Mouse (Mus musculus) embryonic fibroblast, embryonic 13.5 days (primary cell): ENCODE measurements around the gene Birc2. TPM values are rescaled to one million over a fixed set of nuclear protein-coding genes. Genes with fewer than 3 reads are reported as not detected.

ENCODE experiments used
- H3K27ac ChIP-seq: 2 replicates; pipeline ENCODE4 v1.5.1; 2012; ENCODE audit warnings: low read length, control low read depth, inconsistent platforms; ENCODE audit not compliant: insufficient read depth
- H3K4me1 ChIP-seq: 2 replicates; pipeline ENCODE4 v1.6.1; 2011; ENCODE audit warnings: low read length; ENCODE audit not compliant: control insufficient read depth, insufficient read depth
- H3K4me3 ChIP-seq: 2 replicates; pipeline ENCODE4 v1.5.1; 2011; ENCODE audit warnings: mild to moderate bottlenecking, control low read depth, low read length; ENCODE audit not compliant: insufficient read depth
- CTCF ChIP-seq: IDR thresholded peaks from 2 replicates; pipeline ENCODE4 v1.5.1; 2011; ENCODE audit warnings: mild to moderate bottlenecking, control low read depth, low read length, moderate library complexity, borderline replicate concordance; ENCODE audit not compliant: insufficient read depth
- POLR2A ChIP-seq: IDR thresholded peaks from 2 replicates; pipeline ENCODE4 v1.6.1; 2011; ENCODE audit warnings: low read depth, mild to moderate bottlenecking, control low read depth, low read length, moderate library complexity
- polyA plus RNA-seq: library from polyadenylated mRNA; stranded (reverse); fragments of >200 nt; gene quantifications from 2 replicates; pipeline ENCODE4 v1.2.4, GENCODE M21; 2011; ENCODE audit warnings: low read depth; ENCODE audit not compliant: missing spikeins, insufficient read length

Birc2 gene
- polyA plus RNA-seq, result 21.0 and 25.4 TPM in 2 replicates

DNA sequence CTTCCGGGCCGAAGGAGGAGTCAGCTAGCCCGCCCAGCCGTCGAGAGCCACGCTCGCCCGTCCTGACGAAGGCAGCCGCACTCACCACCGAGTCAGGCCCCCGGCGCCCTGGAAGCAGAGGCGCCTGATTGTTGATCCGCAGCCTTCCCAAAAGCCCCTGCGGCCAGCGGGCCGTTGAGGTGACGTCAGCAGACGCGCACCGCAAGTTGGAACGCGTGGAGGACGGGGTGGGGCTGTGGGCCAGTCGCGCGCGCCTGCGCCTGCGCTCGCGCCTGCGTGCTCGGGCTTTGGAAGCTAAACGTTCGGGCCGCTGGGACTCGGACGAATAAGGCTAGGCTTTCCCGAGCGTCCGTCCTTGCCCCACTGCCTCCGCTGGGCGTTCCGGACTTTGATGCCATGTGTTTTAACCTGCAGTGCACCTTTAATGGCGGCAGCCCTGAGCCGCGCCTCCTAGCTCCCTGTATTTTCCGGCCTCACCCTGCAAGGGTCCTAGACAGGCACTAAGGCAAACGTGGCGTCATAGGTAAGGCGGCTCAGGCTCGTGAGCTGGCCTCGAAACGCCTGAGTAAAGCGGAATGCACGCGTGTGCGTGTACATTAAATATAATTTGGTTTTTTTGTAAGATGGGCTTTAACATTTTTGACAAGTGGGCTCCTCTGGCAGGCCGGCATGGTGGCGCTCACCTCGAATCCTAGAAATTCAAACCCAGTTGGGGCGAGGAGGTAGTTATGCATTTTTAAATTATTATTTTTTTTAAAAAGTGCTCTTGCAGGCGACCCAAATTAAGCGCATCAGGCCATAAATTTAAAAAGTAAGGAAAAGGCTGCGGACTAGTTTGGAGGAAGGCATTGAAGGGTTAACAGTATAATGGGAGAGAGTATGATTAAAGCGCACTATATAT lies at the start of gene Birc2:
Gene Birc2 (minus strand): TSS at position 160 of the 901 bp plus-strand sequence.
- Histone ChIP-seq H3K27ac (peak within 1 kb of the TSS; percentile 96), H3K4me1 (peaks cover 3% of the 10 kb centered on the region; the same call in 1 of the 2 replicates), H3K4me3 (peak within 1 kb of the TSS; percentile 77)
- TF ChIP-seq POLR2A (peak; percentile 91), CTCF (no peak)

DNA sequence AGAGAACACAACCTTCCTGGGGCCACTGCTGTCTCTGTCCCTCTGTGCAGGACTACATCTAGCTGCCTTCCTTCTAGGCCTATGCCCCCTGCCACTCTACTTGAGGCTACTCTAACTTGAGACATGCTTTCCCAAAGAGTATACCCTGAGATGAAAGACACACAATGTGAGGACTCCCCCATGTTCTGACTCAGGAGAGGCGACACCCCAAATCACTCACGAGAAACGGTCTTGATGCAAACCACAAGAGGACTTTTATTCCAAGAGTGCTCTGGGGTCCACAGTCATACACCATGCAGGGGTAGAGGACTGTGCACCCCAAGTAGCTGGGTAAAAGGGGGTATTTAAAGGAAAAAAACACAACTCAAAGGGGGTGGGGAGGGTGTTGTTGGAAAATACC lies 47.5 kb upstream of the Birc2 start:
- no peak overlapping the region for H3K27ac ChIP-seq
- TF ChIP-seq POLR2A, result no peak
- TF ChIP-seq CTCF, result no peak
- H3K4me1 ChIP-seq, result no peaks in the 10 kb centered on the region
- H3K4me3 ChIP-seq, result no peak overlapping the region

DNA sequence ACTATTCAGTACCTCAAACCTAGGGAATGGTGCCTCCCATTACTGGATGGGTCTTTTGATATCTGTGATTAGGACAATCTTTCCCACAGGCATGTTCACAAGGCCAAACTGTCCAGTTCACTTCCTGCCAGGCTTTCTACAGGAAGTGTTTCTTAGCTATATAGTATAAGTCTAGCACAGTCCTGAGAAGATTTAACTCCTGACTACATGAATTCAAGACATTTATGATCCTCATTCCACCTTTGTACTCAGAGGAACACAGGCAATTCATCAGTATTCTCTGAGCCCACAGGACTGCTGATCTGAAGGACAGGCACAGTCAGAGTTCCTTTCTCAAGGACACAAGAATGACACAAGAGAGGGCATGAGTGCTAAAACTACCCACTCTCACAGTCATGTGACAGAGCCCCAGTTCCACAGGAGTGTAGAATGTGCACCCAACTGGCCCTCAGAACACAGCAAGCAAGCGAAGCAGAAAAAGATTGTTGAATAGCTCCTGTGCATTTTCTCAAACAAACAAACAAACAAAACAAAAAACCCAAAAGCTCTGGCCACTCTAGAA lies 45.5 kb upstream of the Birc2 start:
- TF ChIP-seq POLR2A (no peak), CTCF (no peak)

DNA sequence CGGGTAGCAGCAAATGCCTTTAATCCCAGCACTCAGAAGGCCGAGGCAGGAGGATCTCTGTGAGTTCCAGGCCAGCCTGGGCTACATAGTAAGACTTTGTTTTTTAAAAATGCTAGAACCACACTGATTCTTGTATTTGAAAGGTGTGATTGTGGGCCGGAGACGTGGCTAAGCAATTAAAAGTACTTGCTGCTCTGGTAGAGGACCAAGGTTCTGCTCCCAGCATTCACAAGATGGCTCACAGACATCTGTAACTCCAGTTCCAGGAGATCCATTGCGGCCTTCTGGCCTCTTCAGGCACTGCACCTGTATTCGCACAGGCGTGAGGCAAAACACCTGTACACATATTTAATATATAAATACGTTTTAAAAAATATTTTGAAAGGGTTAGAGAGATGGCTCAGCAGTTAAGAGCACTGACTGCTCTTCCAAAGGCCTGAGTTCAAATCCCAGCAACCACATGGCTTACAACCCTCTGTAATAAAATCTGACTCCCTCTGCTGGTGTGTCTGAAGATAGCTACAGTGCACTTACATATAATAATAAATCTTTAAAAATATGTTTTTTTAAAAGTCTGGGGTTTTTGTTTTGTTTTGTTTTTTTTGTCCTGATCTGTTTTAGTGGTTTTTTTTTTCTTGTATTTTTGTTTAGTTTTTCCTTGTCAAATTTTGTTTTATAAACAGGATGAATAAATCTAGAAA lies 36.8 kb upstream of the Birc2 start:
- TF ChIP-seq CTCF (no peak), POLR2A (no peak)
- H3K4me3 ChIP-seq, result no peak overlapping the region
- no peaks in the 10 kb centered on the region; the same call in 1 of the 2 replicates for H3K4me1 ChIP-seq
- peak overlapping the region; percentile 12; the same call in 1 of the 2 replicates for H3K27ac ChIP-seq

More for the DNA sequence above, 45.5 kb upstream of the Birc2 start:
- H3K27ac ChIP-seq, result no peak overlapping the region
- H3K4me1 ChIP-seq, result no peaks in the 10 kb centered on the region
- no peak overlapping the region for H3K4me3 ChIP-seq

DNA sequence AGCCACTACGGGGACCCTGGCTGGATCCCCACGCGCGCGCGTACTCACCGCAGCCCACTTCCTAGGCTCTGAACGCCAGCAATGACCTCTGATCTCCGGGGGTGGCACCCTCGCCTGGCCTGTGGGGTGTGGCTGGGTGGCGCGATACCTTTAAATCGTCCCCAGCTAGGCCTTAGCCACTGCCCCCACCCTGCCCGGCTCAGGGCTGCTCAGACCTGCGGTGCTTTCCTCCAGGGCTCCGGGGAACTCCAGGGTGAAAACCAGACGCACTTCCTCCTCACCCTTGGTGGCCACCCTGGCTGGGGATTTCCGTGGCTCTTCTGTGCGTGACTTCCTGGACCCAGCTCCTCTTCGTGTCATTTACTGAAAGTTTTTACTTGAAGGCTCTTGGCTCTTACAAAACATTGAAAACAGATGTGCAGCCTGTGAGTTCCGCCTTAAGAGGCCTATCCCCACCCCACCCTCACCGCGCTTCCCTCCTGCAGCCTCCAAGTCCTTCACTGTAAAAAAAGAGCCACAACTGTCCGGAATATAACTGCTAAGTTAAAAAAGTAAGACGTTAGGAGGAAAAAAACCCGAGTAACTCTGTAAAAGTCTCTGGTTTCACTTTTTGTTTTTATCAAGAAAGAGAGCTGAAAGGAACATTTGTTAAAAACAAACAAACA lies 36.0 kb upstream of the Birc2 start, which contains the start of gene Birc3:
Gene Birc3 (minus strand): TSS at position 412 of the 665 bp plus-strand sequence.
- Histone ChIP-seq H3K4me1 (no peaks in the 10 kb centered on the region; the same call in 1 of the 2 replicates), H3K27ac (peak within 1 kb of the TSS; percentile 12), H3K4me3 (peak within 1 kb of the TSS; percentile 46)
- TF ChIP-seq CTCF (no peak), POLR2A (peak; percentile 66)

DNA sequence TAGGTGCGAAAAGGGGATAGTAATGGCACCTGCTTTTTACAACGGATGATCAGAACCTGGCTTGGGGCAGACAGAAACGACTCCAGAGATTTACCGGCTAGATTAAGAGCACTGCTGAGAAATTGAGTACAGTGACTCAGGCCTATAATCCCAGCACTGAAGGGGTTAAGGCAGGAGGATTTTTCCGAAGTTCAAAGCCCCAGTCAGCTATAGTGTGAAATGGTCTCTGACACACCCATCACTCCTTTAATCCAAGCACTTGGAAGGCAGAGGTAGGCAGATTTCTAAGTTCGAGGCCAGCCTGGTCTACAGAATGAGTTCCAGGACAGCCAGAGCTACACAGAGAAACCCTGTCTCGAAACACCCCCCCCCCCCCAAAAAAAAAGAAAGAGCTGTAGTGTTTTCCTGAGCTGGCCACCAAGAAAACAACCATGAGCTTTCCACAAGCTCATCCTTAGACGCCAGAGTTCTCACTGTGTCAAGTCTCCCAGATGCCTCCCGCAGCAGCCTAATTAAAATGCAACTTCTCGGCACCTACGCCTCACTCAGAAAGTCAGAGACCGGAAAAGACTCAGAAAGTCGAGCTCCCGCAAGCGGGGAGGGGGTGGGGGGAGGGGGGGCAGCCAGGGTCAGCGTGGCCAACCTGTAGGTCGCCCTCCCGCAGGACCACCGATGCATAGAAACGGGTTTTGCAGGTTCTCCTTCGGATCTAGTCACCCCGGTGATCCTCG lies 35.3 kb upstream of the Birc2 start:
- no peak for TF ChIP-seq CTCF
- TF ChIP-seq POLR2A, result no peak
- Histone ChIP-seq H3K4me3 (peak overlapping the region; percentile 46), H3K27ac (peak overlapping the region; percentile 5), H3K4me1 (no peaks in the 10 kb centered on the region; the same call in 1 of the 2 replicates)

DNA sequence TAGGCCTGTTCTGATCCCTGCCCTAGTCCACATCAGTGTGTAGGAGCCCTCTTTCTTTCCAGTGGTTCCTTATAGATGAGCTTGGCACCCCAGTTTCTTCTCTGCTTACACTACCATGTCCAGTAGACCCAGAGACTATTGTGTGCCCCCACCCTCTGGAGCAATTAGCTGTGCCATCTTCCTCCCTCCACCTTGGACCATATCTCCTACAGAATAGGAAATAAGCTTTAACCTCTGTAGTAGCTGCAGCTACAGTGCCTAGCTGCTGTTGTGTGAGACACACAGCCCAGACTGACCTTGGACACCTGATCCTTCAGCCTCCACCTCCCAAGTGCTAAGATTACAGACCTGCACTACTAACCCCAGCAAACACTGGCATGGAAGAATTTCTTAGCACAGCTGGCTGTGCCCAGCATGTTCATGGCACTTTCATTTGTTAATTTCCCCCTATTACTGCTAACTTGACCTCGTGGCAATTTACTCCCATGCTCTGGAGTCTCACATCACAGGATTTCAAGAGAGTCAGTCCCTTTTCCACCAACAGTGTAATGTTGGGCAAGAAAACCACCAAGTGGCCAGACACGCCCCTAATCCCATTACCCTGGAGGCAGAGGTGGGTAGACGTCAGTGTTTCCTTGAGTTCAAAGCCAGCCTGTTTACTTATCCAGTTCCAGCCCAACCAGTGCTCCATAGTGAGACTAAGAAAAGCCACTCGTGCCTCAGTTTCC lies 34.6 kb upstream of the Birc2 start:
- Histone ChIP-seq H3K4me3 (no peak overlapping the region; the same call in 1 of the 2 replicates), H3K27ac (no peak overlapping the region), H3K4me1 (no peaks in the 10 kb centered on the region; the same call in 1 of the 2 replicates)

DNA sequence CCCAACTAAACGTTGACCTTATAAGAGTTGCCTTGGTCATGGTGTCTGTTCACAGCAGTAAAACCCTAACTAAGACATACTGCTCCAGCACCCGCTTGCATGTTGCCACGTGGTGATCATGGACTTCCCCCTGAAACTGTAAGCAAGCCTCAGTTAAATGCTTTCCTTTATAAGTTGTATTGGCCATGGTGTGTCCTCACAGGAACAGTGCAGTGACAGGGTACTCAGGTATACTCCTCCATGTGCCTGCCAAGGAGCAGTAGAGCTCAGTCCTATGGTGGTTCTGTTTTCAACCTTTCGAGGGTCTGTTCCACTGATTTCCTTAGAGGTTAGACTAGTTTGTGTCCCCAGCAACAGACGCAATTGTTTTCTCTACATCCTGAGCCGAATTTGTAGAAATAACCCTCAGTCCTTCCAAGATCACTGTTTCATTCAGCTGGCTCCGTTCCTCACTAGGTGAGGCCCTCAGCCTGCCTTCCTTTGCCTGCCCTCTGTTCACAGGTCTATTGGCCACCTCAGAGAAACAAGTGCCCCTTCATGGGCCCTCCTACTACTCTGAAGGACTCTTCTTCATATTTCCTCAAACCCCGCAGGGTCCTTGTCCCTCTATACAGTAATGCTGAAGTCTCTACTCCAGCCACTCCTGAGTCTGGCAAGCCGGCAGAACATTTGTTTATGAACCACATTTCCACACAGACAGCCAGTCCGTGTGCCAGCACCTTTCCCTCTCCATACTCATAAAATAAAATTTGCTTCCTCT lies 33.9 kb upstream of the Birc2 start:
- Histone ChIP-seq H3K27ac (no peak overlapping the region), H3K4me3 (no peak overlapping the region), H3K4me1 (no peaks in the 10 kb centered on the region; the same call in 1 of the 2 replicates)
- TF ChIP-seq CTCF, result no peak
- no peak for TF ChIP-seq POLR2A

More for the DNA sequence above, 34.6 kb upstream of the Birc2 start:
- TF ChIP-seq POLR2A (no peak), CTCF (no peak)
